Mouse (Mus musculus): ENCODE results near the gene Idh3a. TPM values are rescaled to one million over a fixed set of nuclear protein-coding genes. Genes with fewer than 3 reads are reported as not detected.

Idh3a gene
- polyA plus RNA-seq, 1 experiment from 2014 or later: 141 TPM

GRCm38 (mm10) chr9:54604131-54604654, 18.1 kb downstream of the Idh3a start:
- no peaks in the 10 kb centered on the region for H3K4me1 ChIP-seq (ENCODE audit: control insufficient read depth, insufficient read depth, low read length)
- no peak overlapping the region for H3K4me3 ChIP-seq (ENCODE audit: low read depth, low read length)
- H3K36me3 ChIP-seq (ENCODE audit: control insufficient read depth, insufficient read depth, low read length): peaks cover 56% of the 10 kb centered on the region
- no peaks in the 10 kb centered on the region for H3K9me3 ChIP-seq (replicated peaks; ENCODE audit: control insufficient read depth, low read length)
- WGBS: 82% methylated on average over 5 of the region's 5 CpGs
- H3K9ac ChIP-seq (ENCODE audit: low read length): no peak overlapping the region
- no peak overlapping the region for H3K27ac ChIP-seq (ENCODE audit: low read depth, low read length)
- ATAC-seq (no peak), DNase-seq (ENCODE audit: low spot score) (no peak)
- no peak overlapping the region for H3K4me2 ChIP-seq (ENCODE audit: low read length)
- H3K27me3 ChIP-seq (replicated peaks; ENCODE audit: control insufficient read depth, insufficient read depth, low read length): no peaks in the 10 kb centered on the region

GRCm38 (mm10) chr9:54604886-54605285, 18.8 kb downstream of the Idh3a start:
- ATAC-seq: no peak
- Histone ChIP-seq H3K4me2 (ENCODE audit: low read length) (no peak overlapping the region), H3K4me3 (ENCODE audit: low read depth, low read length) (no peak overlapping the region), H3K27me3 (replicated peaks; ENCODE audit: control insufficient read depth, insufficient read depth, low read length) (no peaks in the 10 kb centered on the region), H3K9me3 (replicated peaks; ENCODE audit: control insufficient read depth, low read length) (no peaks in the 10 kb centered on the region), H3K9ac (ENCODE audit: low read length) (no peak overlapping the region), H3K36me3 (ENCODE audit: control insufficient read depth, insufficient read depth, low read length) (peaks cover 49% of the 10 kb centered on the region), H3K4me1 (ENCODE audit: control insufficient read depth, insufficient read depth, low read length) (no peaks in the 10 kb centered on the region), H3K27ac (ENCODE audit: low read depth, low read length) (no peak overlapping the region)
- DNase-seq (ENCODE audit: low spot score): peak; percentile 63
- 55% methylated on average over 4 of the region's 4 CpGs for WGBS

GRCm38 (mm10) chr9:54612781-54613191, 26.7 kb downstream of the Idh3a start:
- no peak overlapping the region for H3K4me2 ChIP-seq (ENCODE audit: low read length)
- no peak overlapping the region for H3K27ac ChIP-seq (ENCODE audit: low read depth, low read length)
- H3K36me3 ChIP-seq (ENCODE audit: control insufficient read depth, insufficient read depth, low read length): no peaks in the 10 kb centered on the region
- H3K9me3 ChIP-seq (replicated peaks; ENCODE audit: control insufficient read depth, low read length): no peaks in the 10 kb centered on the region
- WGBS: 78% methylated on average over 5 of the region's 5 CpGs
- no peak for DNase-seq (ENCODE audit: low spot score)
- H3K27me3 ChIP-seq (replicated peaks; ENCODE audit: control insufficient read depth, insufficient read depth, low read length): no peaks in the 10 kb centered on the region
- H3K9ac ChIP-seq (ENCODE audit: low read length): no peak overlapping the region
- no peak for ATAC-seq
- H3K4me3 ChIP-seq (ENCODE audit: low read depth, low read length): no peak overlapping the region
- H3K4me1 ChIP-seq (ENCODE audit: control insufficient read depth, insufficient read depth, low read length): no peaks in the 10 kb centered on the region

GRCm38 (mm10) chr9:54614182-54614850, 28.2 kb downstream of the Idh3a start:
- Histone ChIP-seq H3K4me2 (ENCODE audit: low read length) (no peak overlapping the region), H3K4me1 (ENCODE audit: control insufficient read depth, insufficient read depth, low read length) (no peaks in the 10 kb centered on the region), H3K27me3 (replicated peaks; ENCODE audit: control insufficient read depth, insufficient read depth, low read length) (no peaks in the 10 kb centered on the region), H3K9ac (ENCODE audit: low read length) (no peak overlapping the region), H3K36me3 (ENCODE audit: control insufficient read depth, insufficient read depth, low read length) (no peaks in the 10 kb centered on the region), H3K9me3 (replicated peaks; ENCODE audit: control insufficient read depth, low read length) (no peaks in the 10 kb centered on the region), H3K27ac (ENCODE audit: low read depth, low read length) (no peak overlapping the region), H3K4me3 (ENCODE audit: low read depth, low read length) (no peak overlapping the region)
- DNase-seq (ENCODE audit: low spot score) (peak; percentile 75), ATAC-seq (peak; percentile 74)
- 75% methylated on average over 13 of the region's 13 CpGs for WGBS

GRCm38 (mm10) chr9:54627240-54627639, 41.1 kb downstream of the Idh3a start:
- DNase-seq (ENCODE audit: low spot score) (no peak), ATAC-seq (no peak)
- no peaks in the 10 kb centered on the region for H3K36me3 ChIP-seq (ENCODE audit: control insufficient read depth, insufficient read depth, low read length)
- H3K4me1 ChIP-seq (ENCODE audit: control insufficient read depth, insufficient read depth, low read length): no peaks in the 10 kb centered on the region
- 95% methylated on average over 5 of the region's 5 CpGs for WGBS
- no peak overlapping the region for H3K4me2 ChIP-seq (ENCODE audit: low read length)
- no peak overlapping the region for H3K4me3 ChIP-seq (ENCODE audit: low read depth, low read length)
- no peak overlapping the region for H3K27ac ChIP-seq (ENCODE audit: low read depth, low read length)
- no peaks in the 10 kb centered on the region for H3K27me3 ChIP-seq (replicated peaks; ENCODE audit: control insufficient read depth, insufficient read depth, low read length)
- H3K9me3 ChIP-seq (replicated peaks; ENCODE audit: control insufficient read depth, low read length): no peaks in the 10 kb centered on the region
- H3K9ac ChIP-seq (ENCODE audit: low read length): no peak overlapping the region

- H3K9me3 ChIP-seq (replicated peaks; ENCODE audit: control insufficient read depth, low read length): no peaks in the 10 kb centered on the region
- H3K4me2 ChIP-seq (ENCODE audit: low read length): no peak overlapping the region
- WGBS: 90% methylated on average over 4 of the region's 4 CpGs
- H3K36me3 ChIP-seq (ENCODE audit: control insufficient read depth, insufficient read depth, low read length): no peaks in the 10 kb centered on the region
- ATAC-seq: no peak
- DNase-seq (ENCODE audit: low spot score): no peak
- no peak overlapping the region for H3K4me3 ChIP-seq (ENCODE audit: low read depth, low read length)
- H3K9ac ChIP-seq (ENCODE audit: low read length): no peak overlapping the region
- H3K27ac ChIP-seq (ENCODE audit: low read depth, low read length): no peak overlapping the region
- H3K4me1 ChIP-seq (ENCODE audit: control insufficient read depth, insufficient read depth, low read length): no peaks in the 10 kb centered on the region
- H3K27me3 ChIP-seq (replicated peaks; ENCODE audit: control insufficient read depth, insufficient read depth, low read length): no peaks in the 10 kb centered on the region
Measured at GRCm38 (mm10) chr9:54628752-54629151, 42.6 kb downstream of the Idh3a start.

- Histone ChIP-seq H3K27ac (ENCODE audit: low read depth, low read length) (no peak overlapping the region), H3K36me3 (ENCODE audit: control insufficient read depth, insufficient read depth, low read length) (no peaks in the 10 kb centered on the region), H3K27me3 (replicated peaks; ENCODE audit: control insufficient read depth, insufficient read depth, low read length) (no peaks in the 10 kb centered on the region), H3K4me1 (ENCODE audit: control insufficient read depth, insufficient read depth, low read length) (no peaks in the 10 kb centered on the region), H3K9me3 (replicated peaks; ENCODE audit: control insufficient read depth, low read length) (no peaks in the 10 kb centered on the region), H3K9ac (ENCODE audit: low read length) (no peak overlapping the region), H3K4me3 (ENCODE audit: low read depth, low read length) (no peak overlapping the region), H3K4me2 (ENCODE audit: low read length) (no peak overlapping the region)
- WGBS: 83% methylated on average over 5 of the region's 5 CpGs
- ATAC-seq: no peak
- no peak for DNase-seq (ENCODE audit: low spot score)
Measured at GRCm38 (mm10) chr9:54629613-54630261, 43.6 kb downstream of the Idh3a start.

- ATAC-seq: no peak
- H3K36me3 ChIP-seq (ENCODE audit: control insufficient read depth, insufficient read depth, low read length): no peaks in the 10 kb centered on the region
- H3K4me1 ChIP-seq (ENCODE audit: control insufficient read depth, insufficient read depth, low read length): no peaks in the 10 kb centered on the region
- no peak for DNase-seq (ENCODE audit: low spot score)
- no peak overlapping the region for H3K9ac ChIP-seq (ENCODE audit: low read length)
- no peaks in the 10 kb centered on the region for H3K9me3 ChIP-seq (replicated peaks; ENCODE audit: control insufficient read depth, low read length)
- H3K27me3 ChIP-seq (replicated peaks; ENCODE audit: control insufficient read depth, insufficient read depth, low read length): no peaks in the 10 kb centered on the region
- H3K27ac ChIP-seq (ENCODE audit: low read depth, low read length): no peak overlapping the region
- no peak overlapping the region for H3K4me3 ChIP-seq (ENCODE audit: low read depth, low read length)
- no peak overlapping the region for H3K4me2 ChIP-seq (ENCODE audit: low read length)
Measured at GRCm38 (mm10) chr9:54630905-54631304, 44.8 kb downstream of the Idh3a start.

GRCm38 (mm10) chr9:54633401-54633800, 47.3 kb downstream of the Idh3a start:
- WGBS: 95% methylated on average over 2 of the region's 2 CpGs
- Histone ChIP-seq H3K27me3 (replicated peaks; ENCODE audit: control insufficient read depth, insufficient read depth, low read length) (no peaks in the 10 kb centered on the region), H3K4me3 (ENCODE audit: low read depth, low read length) (no peak overlapping the region), H3K36me3 (ENCODE audit: control insufficient read depth, insufficient read depth, low read length) (no peaks in the 10 kb centered on the region), H3K27ac (ENCODE audit: low read depth, low read length) (no peak overlapping the region), H3K9ac (ENCODE audit: low read length) (no peak overlapping the region), H3K4me2 (ENCODE audit: low read length) (no peak overlapping the region), H3K4me1 (ENCODE audit: control insufficient read depth, insufficient read depth, low read length) (no peaks in the 10 kb centered on the region), H3K9me3 (replicated peaks; ENCODE audit: control insufficient read depth, low read length) (no peaks in the 10 kb centered on the region)
- ATAC-seq (no peak), DNase-seq (ENCODE audit: low spot score) (no peak)

Data from forebrain, embryonic 14.5 days (tissue).